Mouse (Mus musculus) intestine, embryonic 14.5 days (tissue): ENCODE results near the gene Thoc5. TPM values are rescaled to one million over a fixed set of nuclear protein-coding genes. Genes with fewer than 3 reads are reported as not detected.

Experiments used
- ATAC-seq: fragments of 200-750 bp; cut with Nextera tagmentation; replicated peaks from 2 replicates; pipeline ENCODE4 v1.8.0; 2017; ENCODE audit warnings: low read depth, moderate number of reproducible peaks, moderate TSS enrichment, moderate library complexity; ENCODE audit not compliant: low FRiP score, low TSS enrichment
- DNase-seq: peaks from one replicate; pipeline ENCODE4 v3.0.0-alpha.2; 2018; ENCODE audit warnings: low spot score
- H3K27ac ChIP-seq: fragments of 300-500 bp; sonication (generic); 2 replicates; pipeline ENCODE4 v1.5.1; 2014; ENCODE audit warnings: low read depth, mild to moderate bottlenecking, control low read depth
- H3K27me3 ChIP-seq: fragments of 300-500 bp; sonication (generic); replicated peaks from 2 replicates; pipeline ENCODE4 v1.6.1; 2014; ENCODE audit warnings: low read length, control low read depth; ENCODE audit not compliant: control insufficient read depth, insufficient read depth
- H3K36me3 ChIP-seq: fragments of 300-500 bp; sonication (generic); 2 replicates; pipeline ENCODE4 v1.6.1; 2014; ENCODE audit warnings: low read length, control low read depth; ENCODE audit not compliant: control insufficient read depth, insufficient read depth
- H3K4me1 ChIP-seq: fragments of 300-500 bp; sonication (generic); replicated peaks from 2 replicates; pipeline ENCODE4 v1.6.1; 2014; ENCODE audit warnings: low read length, control low read depth, mixed read lengths; ENCODE audit not compliant: control insufficient read depth, insufficient read depth
- H3K4me2 ChIP-seq: fragments of 300-500 bp; sonication (generic); 2 replicates; pipeline ENCODE4 v1.6.1; 2014; ENCODE audit warnings: low read length
- H3K4me3 ChIP-seq: fragments of 300-500 bp; sonication (generic); 2 replicates; pipeline ENCODE4 v1.5.1; 2014; ENCODE audit warnings: low read depth, low read length, control low read depth, mixed read lengths
- H3K9ac ChIP-seq: fragments of 300-500 bp; sonication (generic); 2 replicates; pipeline ENCODE4 v1.6.1; 2014; ENCODE audit warnings: mild to moderate bottlenecking, low read length
- H3K9me3 ChIP-seq: fragments of 300-500 bp; sonication (generic); 2 replicates; pipeline ENCODE4 v1.6.1; 2016; ENCODE audit warnings: low read length, control low read depth; ENCODE audit not compliant: control insufficient read depth
- WGBS: fragments of 180-500 bp; shearing (Covaris S2); extraction: QIAGEN DNeasy Blood & Tissue Kit; methylation state at CpG from one replicate; pipeline ENCODE4 v1.1.7; 2014; 5-methylcytosine and 5-hydroxymethylcytosine counted together
- polyA plus RNA-seq: library from polyadenylated mRNA; unstranded; fragments of >200 nt; fragmentation: Nextera tagmentation; extraction: Ambion mirVana; gene quantifications from 2 replicates; pipeline ENCODE4 v1.2.1, GENCODE M21; 2014

The Thoc5 gene
- polyA plus RNA-seq, 1 experiment from 2014 or later = 38.4 TPM

DNA sequence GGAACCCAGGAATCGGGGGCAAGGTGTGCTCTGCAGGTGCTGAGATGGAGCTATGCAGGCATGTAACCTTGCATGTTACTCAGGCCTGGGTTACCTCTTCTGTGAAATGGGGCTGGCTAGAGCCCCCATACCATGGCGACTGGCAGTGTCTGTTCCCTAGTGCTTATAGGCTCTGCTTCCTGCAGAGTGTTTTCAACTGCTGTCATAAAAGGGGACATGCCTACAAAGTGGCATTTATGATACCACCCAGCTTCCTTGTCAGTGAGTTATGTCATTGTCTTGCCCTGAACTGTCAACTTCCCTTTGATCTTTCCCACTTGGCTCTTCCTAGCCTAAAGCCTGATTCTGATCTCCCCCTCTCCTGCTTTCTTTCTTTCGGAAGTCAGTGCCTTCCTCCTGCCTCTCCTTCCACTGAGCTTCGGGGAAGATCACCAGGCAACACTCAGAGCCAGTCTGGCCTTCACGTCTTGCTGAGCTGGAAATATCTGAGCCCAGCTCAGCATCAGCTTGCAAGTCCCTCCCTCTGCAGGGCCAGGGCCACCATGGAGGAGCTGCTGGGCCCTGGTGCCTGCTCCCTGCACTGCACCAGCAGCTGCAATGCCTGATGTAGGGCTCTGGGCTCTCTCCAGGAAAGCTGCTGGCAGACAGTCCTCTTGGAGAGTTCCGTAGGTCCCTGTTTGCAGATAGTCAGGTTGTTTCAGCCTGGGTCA, 68.1 kb downstream of the Thoc5 start:
- DNase-seq (no peak), ATAC-seq (no peak)
- Histone ChIP-seq H3K27ac (no peak overlapping the region), H3K4me2 (no peak overlapping the region), H3K27me3 (no peaks in the 10 kb centered on the region), H3K4me3 (no peak overlapping the region), H3K36me3 (no peaks in the 10 kb centered on the region), H3K9me3 (no peaks in the 10 kb centered on the region), H3K4me1 (no peaks in the 10 kb centered on the region), H3K9ac (no peak overlapping the region)
- WGBS = 33% methylated on average over 6 of the region's 6 CpGs

DNA sequence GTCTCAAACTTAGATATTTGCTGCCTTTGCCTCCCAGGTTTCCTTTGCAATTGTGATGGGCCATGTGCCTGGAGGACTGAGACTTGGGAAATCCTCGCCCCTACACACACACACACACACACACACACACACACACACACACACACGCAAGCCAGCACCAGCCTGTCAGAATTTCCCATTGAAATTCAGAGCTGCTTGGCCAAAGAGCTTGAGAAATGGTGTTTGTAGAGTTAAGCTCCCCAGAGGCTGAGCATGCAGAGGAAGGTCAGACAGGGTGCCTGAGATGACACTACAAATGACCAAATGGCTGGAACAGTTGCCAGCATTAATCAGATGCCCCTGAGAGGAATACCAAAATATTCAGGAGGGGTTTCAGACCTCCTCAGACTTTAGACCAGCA, 71.2 kb downstream of the Thoc5 start:
- Histone ChIP-seq H3K4me1 (no peaks in the 10 kb centered on the region), H3K9me3 (no peaks in the 10 kb centered on the region), H3K9ac (no peak overlapping the region), H3K4me2 (no peak overlapping the region), H3K27me3 (no peaks in the 10 kb centered on the region), H3K36me3 (no peaks in the 10 kb centered on the region), H3K4me3 (no peak overlapping the region), H3K27ac (no peak overlapping the region)
- WGBS = 57% methylated on average over 2 of the region's 2 CpGs
- DNase-seq (no peak), ATAC-seq (no peak)

DNA sequence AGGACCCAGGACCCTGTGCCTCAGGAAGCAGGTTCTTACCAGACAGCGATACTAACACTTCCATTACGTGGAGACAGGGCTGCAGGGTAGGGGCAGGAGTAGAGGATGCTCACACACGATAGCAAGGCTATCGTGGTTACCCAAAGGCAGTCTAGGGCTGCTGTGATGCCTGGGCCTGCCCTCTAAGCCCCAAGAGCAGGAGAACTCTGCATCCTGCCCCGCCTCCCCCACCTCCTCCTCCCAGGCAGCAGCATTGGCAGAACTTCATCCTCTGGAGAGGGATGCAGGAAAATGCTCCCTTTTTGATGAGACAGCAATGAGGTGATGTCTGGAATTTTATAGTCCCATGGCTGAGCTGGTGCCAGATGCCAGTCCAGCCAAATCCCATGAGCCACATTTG, 71.8 kb downstream of the Thoc5 start:
- Histone ChIP-seq H3K4me2 (no peak overlapping the region), H3K4me1 (no peaks in the 10 kb centered on the region), H3K27me3 (no peaks in the 10 kb centered on the region), H3K4me3 (no peak overlapping the region), H3K27ac (no peak overlapping the region), H3K9me3 (no peaks in the 10 kb centered on the region), H3K9ac (no peak overlapping the region), H3K36me3 (no peaks in the 10 kb centered on the region)
- ATAC-seq (no peak), DNase-seq (no peak)
- WGBS = 61% methylated on average over 5 of the region's 5 CpGs

DNA sequence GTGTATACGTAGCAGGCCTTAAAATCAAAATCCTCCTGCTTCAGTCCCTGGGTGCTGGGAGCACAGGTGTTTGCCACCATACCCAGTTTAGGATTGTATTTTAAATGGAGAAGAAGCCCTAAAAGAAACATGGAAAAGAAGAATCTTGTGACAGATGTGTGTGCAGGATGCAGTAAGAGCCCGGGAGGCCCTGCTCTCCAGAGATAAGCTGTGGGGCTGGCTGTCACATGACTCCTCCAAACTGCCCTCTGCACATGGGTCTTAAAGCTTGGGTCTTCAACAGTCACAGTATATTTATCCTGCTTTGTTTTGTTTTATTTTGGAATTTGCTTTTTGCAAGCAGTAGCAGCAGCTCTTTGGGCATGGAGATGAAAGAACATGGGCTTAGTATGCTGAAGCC, 72.4 kb downstream of the Thoc5 start:
- Histone ChIP-seq H3K9me3 (no peaks in the 10 kb centered on the region), H3K4me3 (no peak overlapping the region), H3K4me1 (no peaks in the 10 kb centered on the region), H3K27me3 (no peaks in the 10 kb centered on the region), H3K4me2 (no peak overlapping the region), H3K27ac (no peak overlapping the region), H3K36me3 (no peaks in the 10 kb centered on the region), H3K9ac (no peak overlapping the region)
- no peak for ATAC-seq
- DNase-seq = no peak
- WGBS = 46% methylated on average over 2 of the region's 2 CpGs

DNA sequence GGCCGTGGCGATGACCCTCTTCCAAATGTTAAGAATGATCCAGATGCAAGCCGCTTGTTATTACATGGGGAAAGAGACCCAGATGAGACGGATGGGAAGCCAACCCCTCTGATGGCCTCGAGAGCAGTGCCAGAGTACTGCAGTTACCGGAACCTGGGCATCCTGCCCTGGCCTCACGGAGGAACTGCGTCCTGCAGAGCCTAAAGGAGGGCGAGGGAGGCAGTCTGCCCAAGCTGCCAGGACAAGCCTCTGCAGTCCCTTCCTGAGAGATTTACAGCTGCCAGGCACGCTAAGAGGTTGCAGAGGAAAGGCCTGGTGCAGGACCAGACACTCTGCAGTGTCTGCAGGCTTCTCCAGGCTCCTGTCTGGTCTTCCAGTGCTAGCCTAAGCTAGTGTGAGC, 73.3 kb downstream of the Thoc5 start:
- Histone ChIP-seq H3K4me1 (no peaks in the 10 kb centered on the region), H3K9ac (no peak overlapping the region), H3K27ac (no peak overlapping the region), H3K27me3 (no peaks in the 10 kb centered on the region), H3K4me2 (no peak overlapping the region), H3K4me3 (no peak overlapping the region), H3K36me3 (no peaks in the 10 kb centered on the region), H3K9me3 (no peaks in the 10 kb centered on the region)
- ATAC-seq (no peak), DNase-seq (no peak)
- 50% methylated on average over 10 of the region's 10 CpGs for WGBS

DNA sequence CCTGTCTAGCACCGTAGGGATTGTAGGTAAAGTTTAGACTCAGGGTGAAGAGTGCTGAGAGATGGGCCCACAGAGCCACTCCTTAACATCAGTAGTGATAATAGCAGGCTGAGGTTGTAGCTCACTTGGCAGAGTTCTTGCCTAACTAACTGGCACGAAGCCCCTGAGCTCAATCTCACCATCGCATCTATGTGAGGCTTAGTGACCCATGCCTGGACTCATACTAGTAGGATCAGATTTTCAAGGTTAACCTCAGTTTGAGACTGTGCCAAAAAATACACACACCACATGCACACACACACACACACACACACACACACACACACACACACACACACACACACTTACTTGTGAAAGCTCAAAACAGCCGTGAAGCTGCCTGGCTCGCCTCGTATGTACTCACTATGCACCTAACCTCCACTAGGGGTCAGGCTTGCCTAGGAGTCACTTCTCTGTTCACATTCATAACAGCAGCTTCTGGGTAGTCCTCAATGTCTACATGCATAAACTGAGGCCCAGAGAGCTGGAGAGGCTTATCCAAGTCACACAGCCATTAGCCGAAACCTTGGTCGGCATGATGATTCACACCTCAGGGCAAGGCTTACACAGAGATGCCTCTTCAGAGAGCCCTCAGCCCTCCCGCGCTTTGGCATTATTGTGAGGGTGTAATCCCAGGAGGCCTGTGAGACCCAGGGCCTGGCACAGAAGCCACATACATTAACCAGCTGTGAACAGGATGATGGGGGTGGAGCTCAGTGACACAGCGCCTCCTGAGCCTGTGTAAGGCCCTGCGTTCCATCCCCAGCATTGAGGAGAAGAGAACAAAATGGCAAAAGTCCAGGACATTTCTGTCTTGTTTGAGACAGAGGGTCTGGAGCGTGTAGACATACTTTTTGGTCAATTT, 78.1 kb downstream of the Thoc5 start:
- Histone ChIP-seq H3K9ac (no peak overlapping the region), H3K4me3 (no peak overlapping the region), H3K4me2 (no peak overlapping the region), H3K27me3 (no peaks in the 10 kb centered on the region), H3K9me3 (no peaks in the 10 kb centered on the region), H3K27ac (no peak overlapping the region), H3K36me3 (no peaks in the 10 kb centered on the region), H3K4me1 (no peaks in the 10 kb centered on the region)
- DNase-seq (peak; percentile 68), ATAC-seq (no peak)
- 66% methylated on average over 13 of the region's 13 CpGs for WGBS

DNA sequence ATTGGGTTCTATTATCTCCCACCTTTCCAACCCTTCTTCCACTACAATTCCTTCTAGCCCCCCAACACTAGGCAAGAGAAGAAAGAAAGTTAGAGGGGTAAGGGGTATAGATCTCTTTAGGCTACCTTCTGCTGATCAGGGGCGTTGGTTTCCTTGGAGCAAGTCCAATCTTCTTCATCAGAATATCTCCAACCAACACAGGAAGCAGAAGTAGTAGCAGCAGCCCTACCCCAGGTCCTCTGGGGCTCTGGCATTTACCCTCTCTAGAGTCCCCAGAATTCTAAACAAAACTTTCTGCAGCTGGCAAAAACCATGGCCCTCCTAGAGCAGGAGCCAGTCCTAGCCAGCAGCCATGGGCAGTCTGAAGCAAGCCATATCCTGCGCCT, 78.7 kb downstream of the Thoc5 start:
- H3K4me1 ChIP-seq = no peaks in the 10 kb centered on the region
- H3K27ac ChIP-seq = no peak overlapping the region
- H3K9ac ChIP-seq = no peak overlapping the region
- H3K27me3 ChIP-seq = no peaks in the 10 kb centered on the region
- H3K9me3 ChIP-seq = no peaks in the 10 kb centered on the region
- no peak overlapping the region for H3K4me2 ChIP-seq
- H3K36me3 ChIP-seq = no peaks in the 10 kb centered on the region
- no peak for ATAC-seq
- WGBS = 87% methylated on average over 2 of the region's 2 CpGs
- DNase-seq = no peak
- H3K4me3 ChIP-seq = no peak overlapping the region

DNA sequence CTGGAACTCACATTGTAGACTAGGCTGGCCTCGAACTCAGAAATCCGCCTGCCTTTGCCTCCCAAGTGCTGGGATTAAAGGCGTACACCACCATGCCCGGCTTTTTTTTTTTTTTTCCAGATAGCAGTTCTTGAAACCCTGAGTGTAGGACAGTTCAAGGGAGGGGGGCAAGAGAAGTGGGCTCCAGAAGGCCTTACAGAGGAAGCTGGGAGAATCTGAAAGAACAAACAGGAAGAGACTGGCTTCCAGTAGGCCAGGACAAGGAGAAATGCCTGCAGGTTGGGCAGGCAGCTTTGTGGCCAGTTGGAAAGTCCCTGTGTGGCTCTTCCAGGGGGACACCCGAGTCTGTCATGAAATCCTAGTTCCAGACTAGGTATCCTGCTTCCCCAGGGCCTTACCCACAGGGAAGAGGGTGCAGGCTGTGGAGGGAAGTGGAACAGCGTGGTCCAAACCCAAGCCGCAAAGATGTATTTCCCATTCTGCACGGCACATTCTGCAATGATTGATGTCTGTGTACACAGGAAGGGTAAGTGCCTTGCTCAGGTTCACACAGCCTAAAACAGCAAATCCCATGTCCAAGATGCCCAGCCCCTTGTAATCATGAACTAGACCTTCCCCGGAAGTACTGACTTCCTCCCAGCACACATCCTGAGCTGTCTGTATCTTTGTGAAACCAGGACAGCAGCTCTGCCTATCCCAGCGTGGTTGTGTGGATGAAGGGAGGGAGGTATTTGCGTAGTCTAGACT, 79.4 kb downstream of the Thoc5 start:
- H3K4me2 ChIP-seq = no peak overlapping the region

More for the DNA sequence above, 79.4 kb downstream of the Thoc5 start:
- Histone ChIP-seq H3K4me3 (no peak overlapping the region), H3K27ac (no peak overlapping the region), H3K27me3 (no peaks in the 10 kb centered on the region), H3K4me1 (no peaks in the 10 kb centered on the region), H3K9me3 (no peaks in the 10 kb centered on the region), H3K36me3 (no peaks in the 10 kb centered on the region), H3K9ac (no peak overlapping the region)
- 59% methylated on average over 11 of the region's 11 CpGs for WGBS
- DNase-seq (no peak), ATAC-seq (no peak)
